Mouse (Mus musculus) adrenal gland, postnatal 4 days (tissue): ENCODE measurements at regions not wholly inside any gene's neighbourhood (a gene's known extent, or its start where the extent isn't known, plus 50 kb on each side); places are given as distances from the start of the nearest gene placed in this dataset.
"Not testable (repeated sequence)": the region's sequence is repeated elsewhere in the genome, so short reads cannot be mapped to it uniquely, and the experiment has no call there.

Experiments
- DNase-seq, 2 experiments: peaks; one replicate each; pipeline ENCODE4 v3.0.0; 2021 to 2022; ENCODE audit warnings: low spot score in 2 of 2, mixed read lengths in 2 of 2

DNA sequence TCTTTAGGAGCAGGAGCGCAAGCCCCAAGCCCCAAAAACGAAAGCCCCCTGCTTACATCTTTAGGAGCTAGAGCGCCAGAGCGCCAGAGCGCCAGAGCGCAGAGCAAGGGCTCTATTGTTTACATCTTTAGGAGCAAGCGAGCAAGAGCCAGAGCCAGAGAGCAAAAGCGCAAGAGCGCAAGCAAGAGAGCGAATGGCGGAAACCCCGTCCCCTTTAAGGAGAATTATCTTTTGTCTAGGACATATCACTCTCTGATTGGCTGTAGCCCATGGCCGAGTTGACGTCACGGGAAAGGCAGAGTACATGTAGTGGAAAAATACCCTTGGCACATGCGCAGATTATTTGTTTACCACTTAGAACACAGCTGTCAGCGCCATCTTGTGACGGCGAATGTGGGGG lies 269.7 kb upstream of the Smim15 start:
- DNase-seq: not testable (repeated sequence)

GRCm38 (mm10) chr13:107767262-107767624 lies 277.0 kb upstream of the Smim15 start:
- DNase-seq: no peak

DNA sequence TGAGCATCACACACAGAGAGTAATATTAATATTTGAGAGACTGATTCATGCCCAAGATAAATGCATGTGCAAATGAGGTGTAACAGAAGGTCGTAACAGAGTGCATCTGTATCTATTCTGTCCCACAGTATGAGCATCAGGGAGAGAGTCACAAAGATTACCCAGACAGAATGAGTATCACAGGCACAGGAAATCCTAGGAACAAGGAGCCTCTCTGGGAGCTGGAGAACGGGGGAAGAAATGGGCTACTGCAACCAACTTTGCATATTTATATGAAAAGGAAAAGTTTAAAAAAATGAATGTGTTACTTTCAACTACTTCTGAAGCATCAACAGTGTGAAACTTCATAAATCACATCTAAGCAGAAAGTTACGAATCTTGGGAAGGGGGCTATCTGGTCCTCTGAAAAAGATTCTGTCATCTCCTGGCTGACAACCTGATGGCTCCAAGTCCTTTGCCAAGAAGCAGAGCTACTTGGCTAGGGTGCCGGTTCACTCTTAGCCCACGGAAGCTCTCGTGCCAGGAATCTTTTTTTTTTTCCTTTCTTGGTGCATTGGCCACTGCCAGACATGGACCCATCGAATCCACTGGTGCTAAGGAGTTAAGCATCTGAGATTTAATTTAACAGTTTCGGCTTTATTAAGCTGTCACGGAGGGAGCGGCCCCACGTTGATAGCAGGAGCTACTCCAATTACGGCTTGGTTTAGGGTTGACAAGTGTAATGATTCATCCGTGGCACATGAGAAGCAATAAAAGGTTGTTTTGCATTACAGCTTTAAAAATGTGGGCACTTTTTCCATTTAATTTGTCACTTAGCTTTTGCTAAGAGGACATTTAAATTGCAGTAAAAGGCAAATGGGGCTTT lies 277.6 kb upstream of the Smim15 start:
- no peak for DNase-seq

DNA sequence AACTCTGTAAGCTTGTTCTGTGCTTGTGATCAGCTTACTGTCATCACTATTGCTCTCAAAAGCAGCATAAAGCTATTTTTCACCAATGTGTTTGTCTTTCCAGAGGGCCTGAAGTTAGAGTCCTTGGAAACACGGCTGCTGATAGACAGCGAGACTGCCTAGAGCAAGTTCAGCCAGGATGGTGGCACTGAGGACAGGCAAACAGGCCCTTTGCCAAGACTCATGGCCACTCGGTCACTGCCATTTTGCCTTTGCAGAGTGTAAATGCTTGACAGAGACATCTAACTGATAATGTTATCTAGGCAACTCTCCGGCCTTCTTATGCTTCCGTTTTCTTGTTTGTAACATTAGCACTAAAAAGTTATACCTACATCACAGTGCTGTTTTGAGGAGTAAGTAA lies 280.3 kb upstream of the Smim15 start:
- no peak for DNase-seq

- no peak for DNase-seq
Measured at GRCm38 (mm10) chr13:107760511-107760910, 283.7 kb upstream of the Smim15 start.

DNA sequence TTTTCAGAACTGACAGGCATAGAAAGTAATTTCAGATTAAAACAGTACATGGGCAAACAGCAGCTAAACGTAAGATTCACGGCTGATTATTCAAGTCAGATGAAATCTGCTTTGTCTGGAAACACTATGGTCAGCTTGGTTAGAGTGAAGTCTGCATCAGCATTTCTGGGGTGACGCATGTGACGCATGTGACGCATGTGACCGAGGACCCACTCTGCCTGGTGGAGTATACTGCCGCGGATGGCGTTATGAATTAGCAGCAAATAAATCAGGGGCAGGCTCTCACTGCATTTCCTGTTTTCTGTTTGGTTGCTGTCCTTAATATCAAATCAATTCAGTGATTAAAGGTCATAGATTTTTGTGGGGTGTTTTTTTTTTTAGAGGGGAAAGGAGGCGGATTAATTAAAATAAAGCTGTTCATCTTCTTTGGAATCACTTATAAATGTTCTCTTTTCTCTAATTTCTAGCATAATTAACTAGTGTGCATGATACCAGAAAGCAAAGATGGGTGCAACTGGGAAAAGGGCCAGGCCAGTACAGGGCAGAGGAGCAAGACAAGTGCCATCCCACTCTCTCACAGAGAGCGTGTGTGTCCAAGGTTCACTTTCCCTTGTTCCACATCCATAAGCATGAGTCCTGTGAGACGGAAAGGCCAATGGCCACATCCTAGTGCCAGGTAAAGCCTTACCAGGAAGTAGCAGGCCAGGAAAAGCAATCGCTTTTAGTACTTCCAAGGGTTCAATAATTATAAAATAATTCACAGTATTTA lies 285.7 kb upstream of the Smim15 start:
- no peak for DNase-seq

GRCm38 (mm10) chr13:107752745-107753144 lies 291.5 kb upstream of the Smim15 start:
- no peak for DNase-seq

GRCm38 (mm10) chr13:107743464-107744218 lies 300.6 kb upstream of the Smim15 start:
- no peak for DNase-seq

DNA sequence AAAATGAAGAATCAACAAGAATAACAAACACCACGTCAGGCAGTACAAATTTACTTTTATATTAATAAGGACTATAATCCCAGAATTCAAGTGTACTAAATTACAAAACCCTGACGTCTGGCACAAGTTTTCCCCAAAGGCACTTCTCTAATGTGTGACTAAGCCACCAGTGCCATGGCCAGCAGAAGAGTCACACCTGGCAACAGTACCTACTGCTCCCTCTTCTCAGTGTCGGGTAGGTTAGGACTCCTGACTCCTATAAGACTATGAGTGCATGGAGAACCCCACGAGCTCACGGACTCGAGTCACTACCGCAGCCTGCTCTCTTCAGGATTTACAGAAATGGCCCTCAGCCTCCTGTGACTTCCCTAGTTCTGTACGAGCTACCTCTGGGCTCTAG lies 307.7 kb upstream of the Smim15 start:
- DNase-seq: no peak

DNA sequence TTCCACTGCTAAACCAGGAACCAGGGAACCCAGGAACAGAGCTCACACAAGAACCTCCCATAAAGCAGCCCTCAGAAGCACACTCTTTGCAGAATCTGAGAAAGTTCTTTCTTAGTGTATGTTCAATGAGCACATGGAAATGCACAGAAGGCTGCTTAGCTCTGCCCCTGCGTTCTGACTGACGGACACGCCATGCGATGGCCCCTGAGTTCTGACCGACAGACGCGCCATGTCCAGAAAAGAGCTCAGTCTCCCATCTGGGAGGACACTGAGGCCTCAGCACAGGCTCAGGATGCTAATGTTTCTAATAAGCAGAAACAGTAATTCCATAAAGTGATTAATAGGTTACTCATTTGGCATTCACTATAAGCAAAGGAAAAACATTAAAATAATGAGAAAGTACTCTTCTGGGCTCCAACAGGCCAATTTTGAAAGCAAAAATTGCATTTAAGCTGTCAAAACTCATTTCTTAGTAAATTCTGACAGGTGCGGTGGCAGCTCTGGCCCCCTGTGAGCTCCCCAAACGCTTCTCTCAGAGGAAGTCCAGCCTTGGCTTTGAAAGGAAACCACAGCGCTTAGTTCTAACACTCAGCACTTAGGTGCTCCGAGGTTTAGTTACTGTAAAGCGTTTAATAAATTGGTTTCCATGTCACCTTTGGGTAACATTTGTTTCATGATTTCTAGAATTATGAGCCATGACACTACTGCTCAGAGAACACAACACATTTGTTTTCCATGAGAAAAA lies 309.9 kb upstream of the Smim15 start:
- DNase-seq: no peak

GRCm38 (mm10) chr13:107730976-107731375 lies 313.3 kb upstream of the Smim15 start:
- no peak for DNase-seq

DNA sequence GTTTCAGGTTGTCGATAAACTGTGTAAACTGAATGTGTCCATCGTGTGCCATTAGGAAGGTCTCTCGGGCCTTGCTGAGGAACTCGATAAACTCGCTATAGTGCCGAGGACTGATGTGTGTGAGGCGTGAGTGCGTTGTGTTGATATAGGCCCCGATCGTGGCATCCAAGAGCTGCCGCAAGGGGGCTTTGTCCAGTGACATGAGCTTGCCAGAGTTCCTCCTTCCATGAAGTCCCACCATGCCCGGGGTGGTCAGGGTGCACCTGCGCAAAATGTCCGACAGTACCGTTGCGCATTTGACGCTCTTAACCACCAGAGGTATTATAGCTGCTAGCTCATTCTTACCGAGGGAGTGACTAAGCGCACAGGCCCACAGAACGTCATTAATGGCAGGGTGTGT lies 317.8 kb upstream of the Smim15 start:
- DNase-seq: no peak

- no peak for DNase-seq
Measured at GRCm38 (mm10) chr13:107721901-107722300, 322.3 kb upstream of the Smim15 start.

DNA sequence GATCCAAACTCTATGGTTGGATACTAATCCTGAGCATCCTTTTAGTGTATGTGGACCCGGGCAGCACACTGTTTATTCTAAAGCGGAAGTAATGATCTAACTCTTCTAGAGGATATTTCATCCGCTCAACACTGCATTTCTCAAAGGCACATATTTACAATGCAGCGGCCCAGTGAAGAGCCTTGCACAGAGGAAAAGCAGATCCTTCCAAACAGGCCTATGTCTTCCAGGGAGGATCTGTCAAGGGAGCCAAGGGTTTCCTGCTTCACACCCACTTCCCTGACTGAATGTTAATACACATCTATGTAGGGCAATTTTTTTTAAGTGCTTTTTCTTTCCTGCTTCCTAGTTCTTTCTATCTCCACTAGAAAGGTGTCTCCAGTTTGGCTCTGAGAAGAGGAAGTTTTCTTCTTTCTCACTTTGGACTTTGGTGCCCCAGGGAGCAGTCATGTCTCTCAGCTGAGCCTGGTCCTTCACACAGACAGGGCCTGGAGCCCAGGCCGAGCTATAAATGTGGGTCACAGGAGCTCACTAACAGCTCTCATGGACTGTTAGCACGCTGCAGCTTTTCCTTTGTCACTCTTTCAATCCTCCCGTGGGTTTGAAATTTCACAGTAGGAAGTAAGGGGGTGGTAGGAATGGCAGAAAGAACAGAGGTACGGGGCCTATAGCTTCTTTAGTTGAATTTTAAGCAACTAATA lies 323.2 kb upstream of the Smim15 start:
- no peak for DNase-seq

- DNase-seq: no peak
Measured at GRCm38 (mm10) chr13:107718973-107719620, 325.1 kb upstream of the Smim15 start.

DNA sequence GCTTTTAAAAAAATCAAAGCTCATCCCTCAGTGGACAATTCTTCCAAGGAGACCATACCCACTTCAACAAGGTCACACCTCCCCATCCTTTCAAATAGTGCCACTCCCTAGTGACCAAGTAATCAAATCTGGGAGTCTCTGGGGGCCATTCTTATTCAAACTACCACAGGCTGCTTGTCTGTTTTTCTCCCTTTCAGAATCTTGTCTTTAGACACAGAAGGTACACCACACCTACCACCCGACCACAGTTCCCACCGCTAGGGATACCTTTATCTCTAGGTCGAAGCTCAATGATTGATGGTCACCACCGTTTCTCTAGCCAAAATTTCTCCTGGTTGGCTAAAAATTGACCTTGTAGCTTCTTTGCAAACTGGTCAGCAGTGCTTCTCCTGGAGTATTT lies 328.6 kb upstream of the Smim15 start:
- DNase-seq: no peak

- no peak for DNase-seq
Measured at GRCm38 (mm10) chr13:107714001-107714400, 330.2 kb upstream of the Smim15 start.

DNA sequence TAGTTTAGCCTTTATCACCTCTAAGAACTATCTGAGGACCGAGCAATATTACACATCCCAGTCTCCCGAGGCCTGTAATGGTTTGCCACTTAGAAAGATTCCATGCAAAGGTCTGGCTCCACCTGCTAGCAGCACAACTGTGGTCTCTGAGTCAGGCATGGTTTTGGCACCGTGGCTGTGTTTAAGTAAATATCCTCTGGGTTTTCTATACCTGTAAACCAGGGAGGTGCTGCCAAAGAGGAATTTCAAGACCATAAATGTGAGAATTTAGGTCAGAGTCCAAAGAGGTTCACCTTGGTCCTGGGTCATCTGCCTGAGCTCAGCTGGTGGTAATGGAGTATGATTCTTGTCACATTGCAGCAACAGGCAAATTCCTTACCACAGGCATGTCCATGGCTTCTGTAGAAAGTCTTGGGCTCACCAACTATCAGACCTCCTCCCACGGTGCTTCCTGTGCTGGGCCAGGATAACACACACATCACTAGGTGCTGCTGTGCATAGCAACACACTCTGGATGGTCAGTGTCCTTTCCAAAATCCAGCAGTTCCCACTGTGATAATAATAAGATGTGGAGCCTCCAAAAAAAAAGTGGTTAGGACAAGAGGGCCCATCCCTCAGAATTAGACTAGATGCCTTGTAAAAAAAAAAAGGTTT lies 332.8 kb upstream of the Smim15 start:
- DNase-seq: no peak

GRCm38 (mm10) chr13:107710368-107710767 lies 333.9 kb upstream of the Smim15 start:
- no peak for DNase-seq
